Mouse (Mus musculus): ENCODE measurements around the gene Cyb5r1. TPM values are rescaled to one million over a fixed set of nuclear protein-coding genes. Genes with fewer than 3 reads are reported as not detected.

Gene Cyb5r1
- polyA plus RNA-seq, 1 experiment, result 40.8 TPM

- TF ChIP-seq POLR2A (IDR thresholded peaks at IDR 0.05; ENCODE audit: borderline replicate concordance, control insufficient read depth, low read depth, low read length) (peak; percentile 87; the same call in 1 of the 2 replicates), CTCF (IDR thresholded peaks at IDR 0.05; ENCODE audit: control insufficient read depth, insufficient read depth, low read length) (no peak)
- H3K4me3 ChIP-seq (replicated peaks; ENCODE audit: control insufficient read depth, low read depth, low read length), result peak within 1 kb of the TSS; percentile 80
- H3K27ac ChIP-seq (ENCODE audit: control insufficient read depth, insufficient read depth, low read depth, low read length, poor library complexity), result peak within 1 kb of the TSS; percentile 82
- H3K4me1 ChIP-seq (ENCODE audit: control insufficient read depth, insufficient read depth, low read length), result peaks cover 2% of the 10 kb centered on the region; the same call in 1 of the 2 replicates
- 1% methylated on average over 61 of the region's 61 CpGs for WGBS
Measured at GRCm38 (mm10) chr1:134454904-134455824, 49.8 kb downstream of the Cyb5r1 start, which contains the start of gene Klhl12. TSS of gene Klhl12 (plus strand) at chr1:134455531.

- Histone ChIP-seq H3K4me3 (replicated peaks; ENCODE audit: control insufficient read depth, low read depth, low read length) (peak overlapping the region; percentile 80), H3K27ac (ENCODE audit: control insufficient read depth, insufficient read depth, low read depth, low read length, poor library complexity) (no peak overlapping the region), H3K4me1 (ENCODE audit: control insufficient read depth, insufficient read depth, low read length) (peaks cover 2% of the 10 kb centered on the region; the same call in 1 of the 2 replicates)
- 23% methylated on average over 5 of the region's 5 CpGs for WGBS
- no peak for TF ChIP-seq CTCF (IDR thresholded peaks at IDR 0.05; ENCODE audit: control insufficient read depth, insufficient read depth, low read length)
- no peak for TF ChIP-seq POLR2A (IDR thresholded peaks at IDR 0.05; ENCODE audit: borderline replicate concordance, control insufficient read depth, low read depth, low read length)
Measured at GRCm38 (mm10) chr1:134456060-134456459, 50.7 kb downstream of the Cyb5r1 start.

- TF ChIP-seq CTCF (IDR thresholded peaks at IDR 0.05; ENCODE audit: control insufficient read depth, insufficient read depth, low read length) (no peak), POLR2A (IDR thresholded peaks at IDR 0.05; ENCODE audit: borderline replicate concordance, control insufficient read depth, low read depth, low read length) (no peak)
- no peak overlapping the region for H3K27ac ChIP-seq (ENCODE audit: control insufficient read depth, insufficient read depth, low read depth, low read length, poor library complexity)
- no peak overlapping the region for H3K4me3 ChIP-seq (replicated peaks; ENCODE audit: control insufficient read depth, low read depth, low read length)
- H3K4me1 ChIP-seq (ENCODE audit: control insufficient read depth, insufficient read depth, low read length), result peaks cover 2% of the 10 kb centered on the region; the same call in 1 of the 2 replicates
- 71% methylated on average over 7 of the region's 7 CpGs for WGBS
Measured at GRCm38 (mm10) chr1:134458139-134458727, 52.9 kb downstream of the Cyb5r1 start.

- Histone ChIP-seq H3K27ac (ENCODE audit: control insufficient read depth, insufficient read depth, low read depth, low read length, poor library complexity) (peak overlapping the region; percentile 91), H3K4me3 (replicated peaks; ENCODE audit: control insufficient read depth, low read depth, low read length) (no peak overlapping the region), H3K4me1 (ENCODE audit: control insufficient read depth, insufficient read depth, low read length) (peaks cover 2% of the 10 kb centered on the region; the same call in 1 of the 2 replicates)
- 60% methylated on average over 1 of the region's 1 CpGs for WGBS
- TF ChIP-seq CTCF (IDR thresholded peaks at IDR 0.05; ENCODE audit: control insufficient read depth, insufficient read depth, low read length) (no peak), POLR2A (IDR thresholded peaks at IDR 0.05; ENCODE audit: borderline replicate concordance, control insufficient read depth, low read depth, low read length) (no peak)
Measured at GRCm38 (mm10) chr1:134460294-134461284, 55.2 kb downstream of the Cyb5r1 start.

Other genes starting within 250 kb of the Cyb5r1 start
- 37.4 and 135 TPM in 2 replicates for gene Chil1, start 223.4 kb upstream of the Cyb5r1 start, polyA plus RNA-seq (2011; ENCODE audit: insufficient read depth, insufficient read length, low replicate concordance, missing spikeins)
- gene Mybph, start 212.1 kb upstream of the Cyb5r1 start, polyA plus RNA-seq (2011; ENCODE audit: insufficient read depth, insufficient read length, low replicate concordance, missing spikeins), result not detected in 2 replicates
- gene Adora1, start 170.1 kb upstream of the Cyb5r1 start, polyA plus RNA-seq (2011; ENCODE audit: insufficient read depth, insufficient read length, low replicate concordance, missing spikeins), result not detected in 2 replicates
- gene Myog, start 115.6 kb upstream of the Cyb5r1 start, polyA plus RNA-seq (2011; ENCODE audit: insufficient read depth, insufficient read length, low replicate concordance, missing spikeins), result not detected in 2 replicates
- 3.3 and 9.3 TPM in 2 replicates for gene Ppfia4, start 72.6 kb upstream of the Cyb5r1 start, polyA plus RNA-seq (2011; ENCODE audit: insufficient read depth, insufficient read length, low replicate concordance, missing spikeins)
- gene Tmem183a, start 43.6 kb upstream of the Cyb5r1 start, polyA plus RNA-seq (2011; ENCODE audit: insufficient read depth, insufficient read length, low replicate concordance, missing spikeins), result 33.0 and 45.7 TPM in 2 replicates
- gene 4933406M09Rik, start 19.6 kb upstream of the Cyb5r1 start, polyA plus RNA-seq (2011; ENCODE audit: insufficient read depth, insufficient read length, low replicate concordance, missing spikeins), result not detected in 2 replicates
- 98.9 and 107 TPM in 2 replicates for gene Adipor1, start 9.8 kb downstream of the Cyb5r1 start, polyA plus RNA-seq (2011; ENCODE audit: insufficient read depth, insufficient read length, low replicate concordance, missing spikeins)
- 24.1 and 38.0 TPM in 2 replicates for gene Klhl12, start 50.0 kb downstream of the Cyb5r1 start, polyA plus RNA-seq (2011; ENCODE audit: insufficient read depth, insufficient read length, low replicate concordance, missing spikeins)
- gene Rabif, start 89.1 kb downstream of the Cyb5r1 start, polyA plus RNA-seq (2011; ENCODE audit: insufficient read depth, insufficient read length, low replicate concordance, missing spikeins), result 10.0 and 10.9 TPM in 2 replicates
- gene Mgat4e, start 144.1 kb downstream of the Cyb5r1 start, polyA plus RNA-seq (2011; ENCODE audit: insufficient read depth, insufficient read length, low replicate concordance, missing spikeins), result not detected in 2 replicates
- 7.2 and 20.4 TPM in 2 replicates for gene Kdm5b, start 154.6 kb downstream of the Cyb5r1 start, polyA plus RNA-seq (2011; ENCODE audit: insufficient read depth, insufficient read length, low replicate concordance, missing spikeins)
- not detected in 2 replicates for gene Syt2, start 241.1 kb downstream of the Cyb5r1 start, polyA plus RNA-seq (2011; ENCODE audit: insufficient read depth, insufficient read length, low replicate concordance, missing spikeins)